Comparison of ENCODE assay signal across 9 mouse cellular contexts in genomic region chr5:146771982-146772381, GRCm38 (mm10). TPM values are rescaled to one million over a fixed set of nuclear protein-coding genes. Genes with fewer than 3 reads are reported as not detected.
DNase-seq lines count a peak whose midpoint lies in the region; ATAC-seq and TF ChIP-seq lines count a peak whose summit lies in the region.
"Had no signal": no experiment of that assay in that cellular context is flagged by ENCODE, and none has a peak within 500 bp of the region (broad histone marks: within the 10 kb centered on the region; RNA-seq: fewer than 3 reads in every experiment).

No protein-coding gene starts in this region.

- DNase-seq in embryo, embryonic 11 days: peak; percentile 42
- peak; percentile 86 to 91 for DNase-seq in kidney, adult 8-10 months
- DNase-seq in thymus, adult 2 months: no peak
- no peak for DNase-seq in layer of hippocampus, postnatal 25 days (ENCODE audit: extremely low spot score in 1 of 2, low spot score in 1 of 2)
- no peak for DNase-seq in left cerebral cortex, postnatal 36 days (ENCODE audit: low spot score in 2 of 2)
- no peak for DNase-seq in urinary bladder, adult 2 months (ENCODE audit: low spot score)

- no peak overlapping the region for H3K4me3 ChIP-seq in ES-Bruce4 (ENCODE audit: low read depth, low read length)
- no peak overlapping the region for H3K4me3 ChIP-seq in thymus, adult 2 months (ENCODE audit: control insufficient read depth, insufficient read depth, low read length)
- H3K4me3 ChIP-seq: limb, embryonic 15.5 days had no signal

- WGBS in thymus, adult 2 months: 16% methylated on average over 11 of the region's 11 CpGs

- peaks cover 2% of the 10 kb centered on the region for H3K4me1 ChIP-seq in ES-Bruce4 (ENCODE audit: control insufficient read depth, insufficient read depth, low read length)
- peaks cover 5% of the 10 kb centered on the region for H3K4me1 ChIP-seq in thymus, adult 2 months (replicated peaks; ENCODE audit: control insufficient read depth, insufficient read depth, low read length)

- no peaks in the 10 kb centered on the region for H3K27me3 ChIP-seq in ES-Bruce4 (ENCODE audit: control insufficient read depth, insufficient read depth, low read length, poor library complexity, severe bottlenecking)
- no peaks in the 10 kb centered on the region for H3K27me3 ChIP-seq in thymus, adult 2 months (ENCODE audit: control insufficient read depth, insufficient read depth, low read length)
- H3K27me3 ChIP-seq: limb, embryonic 15.5 days had no signal

- no peaks in the 10 kb centered on the region for H3K36me3 ChIP-seq in ES-Bruce4 (ENCODE audit: control insufficient read depth, insufficient read depth, low read length, poor library complexity, severe bottlenecking)
- no peaks in the 10 kb centered on the region for H3K36me3 ChIP-seq in thymus, adult 2 months (ENCODE audit: control insufficient read depth, insufficient read depth, low read length)

- no peak for TF ChIP-seq POLR2A in ES-Bruce4 (IDR thresholded peaks at IDR 0.05; ENCODE audit: insufficient read depth, low read length)
- TF ChIP-seq POLR2A in thymus, adult 2 months (IDR thresholded peaks at IDR 0.05; ENCODE audit: control insufficient read depth, extremely low read depth, insufficient read depth, low read length, poor library complexity): no peak

- H3K9ac ChIP-seq in ES-Bruce4 (ENCODE audit: low read depth, poor library complexity, severe bottlenecking): no peak overlapping the region
- H3K9ac ChIP-seq: limb, embryonic 15.5 days had no signal

- H3K27ac ChIP-seq in ES-Bruce4 (ENCODE audit: insufficient read depth, low read length): no peak overlapping the region
- no peak overlapping the region for H3K27ac ChIP-seq in thymus, adult 2 months (ENCODE audit: control insufficient read depth, insufficient read depth, low read length)
- H3K27ac ChIP-seq: limb, embryonic 15.5 days had no signal

- peak; percentile 69 for ATAC-seq in megakaryocyte, adult 5-6 weeks (ENCODE audit: poor library complexity, severe bottlenecking)

- intact Hi-C loops in left cerebral cortex, postnatal 36 days (cut with DNase I): no loop called here

- peak; percentile 74; the same call in 1 of the 2 replicates for TF ChIP-seq EP300 in ES-Bruce4 (IDR thresholded peaks at IDR 0.05; ENCODE audit: insufficient read depth, low read depth, low read length)

- TF ChIP-seq CTCF in ES-Bruce4 (IDR thresholded peaks at IDR 0.05; ENCODE audit: low read depth, low read length): no peak
- TF ChIP-seq CTCF in thymus, adult 2 months (IDR thresholded peaks at IDR 0.05; ENCODE audit: borderline replicate concordance, control insufficient read depth, extremely low read depth, insufficient read depth, low read length, poor library complexity): no peak

- H3K9me3 ChIP-seq in ES-Bruce4 (replicated peaks; ENCODE audit: control insufficient read depth, insufficient read depth, low read length, poor library complexity, severe bottlenecking): no peaks in the 10 kb centered on the region
- H3K9me3 ChIP-seq: limb, embryonic 15.5 days had no signal

RNA-seq across cellular contexts. Expression of gene Usp12, which starts 22.8 kb away (rescaled TPM):
- polyA plus RNA-seq in ES-Bruce4 (2011; ENCODE audit: insufficient read depth, insufficient read length, low read depth, missing spikeins): 45.5 and 57.2 TPM in 2 replicates
- total RNA-seq in megakaryocyte, adult 5-6 weeks (2015): 36.8 and 41.3 TPM in 2 replicates
- total RNA-seq in megakaryocyte, adult 5-6 weeks (2017): 50.9 and 55.8 TPM in 2 replicates
- polyA plus RNA-seq in thymus, adult 2 months (2012; rRNA removed): 13.1 and 13.7 TPM in 2 replicates
- total RNA-seq in layer of hippocampus, postnatal 25 days (2021): 10 to 100 TPM; 58.2 to 58.9 TPM
- total RNA-seq in left cerebral cortex, postnatal 36 days (2021): 10 to 100 TPM; 56.2 to 57.8 TPM
- 16.6 and 20.9 TPM in 2 replicates for polyA plus RNA-seq in urinary bladder, adult 2 months (2012; rRNA removed)

Comparison
In these comparisons a context has a peak if more than half of its experiments do, and no peak if none do; other contexts are left out.
1. DNase-seq: peak in embryo, embryonic 11 days (single experiment) and kidney, adult 8-10 months (2 of 2); none in thymus, adult 2 months (single experiment), layer of hippocampus, postnatal 25 days (0 of 2), left cerebral cortex, postnatal 36 days (0 of 2) and urinary bladder, adult 2 months (single experiment).